Mouse (Mus musculus) embryonic facial prominence, embryonic 11.5 days (tissue): ENCODE data around the gene Gna12. TPM values are rescaled to one million over a fixed set of nuclear protein-coding genes. Genes with fewer than 3 reads are reported as not detected.

ENCODE experiments used
- ATAC-seq: fragments of 200-750 bp; cut with Nextera tagmentation; replicated peaks from 2 replicates; pipeline ENCODE4 v1.8.0; 2017; ENCODE audit warnings: low read depth; ENCODE audit not compliant: insufficient number of reproducible peaks, low FRiP score, low TSS enrichment
- DNase-seq: peaks from one replicate; pipeline ENCODE4 v3.0.0-alpha.2; 2015; ENCODE audit warnings: low spot score
- H3K27ac ChIP-seq: fragments of 300-500 bp; sonication (generic); replicated peaks from 2 replicates; pipeline ENCODE4 v1.5.1; 2014; ENCODE audit warnings: mild to moderate bottlenecking, low read depth, low read length, control low read depth
- H3K27me3 ChIP-seq: fragments of 300-500 bp; sonication (generic); 2 replicates; pipeline ENCODE4 v1.6.1; 2014; ENCODE audit warnings: mild to moderate bottlenecking, low read length, moderate library complexity, mixed read lengths; ENCODE audit not compliant: control insufficient read depth, insufficient read depth
- H3K36me3 ChIP-seq: fragments of 300-500 bp; sonication (generic); replicated peaks from 2 replicates; pipeline ENCODE4 v1.6.1; 2014; ENCODE audit warnings: low read depth, mild to moderate bottlenecking, low read length, moderate library complexity, mixed read lengths; ENCODE audit not compliant: control insufficient read depth, insufficient read depth
- H3K4me1 ChIP-seq: fragments of 300-500 bp; sonication (generic); 2 replicates; pipeline ENCODE4 v1.6.1; 2014; ENCODE audit warnings: low read length, mixed read lengths; ENCODE audit not compliant: control insufficient read depth, insufficient read depth
- H3K4me2 ChIP-seq: fragments of 300-500 bp; sonication (generic); 2 replicates; pipeline ENCODE4 v1.6.1; 2014; ENCODE audit warnings: low read depth, mild to moderate bottlenecking, control low read depth, low read length, moderate library complexity
- H3K4me3 ChIP-seq: fragments of 300-500 bp; sonication (generic); 2 replicates; pipeline ENCODE4 v1.5.1; 2014; ENCODE audit warnings: low read depth, low read length, control low read depth
- H3K9ac ChIP-seq: fragments of 300-500 bp; sonication (generic); replicated peaks from 2 replicates; pipeline ENCODE4 v1.6.1; 2014; ENCODE audit warnings: mild to moderate bottlenecking, control low read depth, low read length
- H3K9me3 ChIP-seq: fragments of 300-500 bp; sonication (generic); replicated peaks from 2 replicates; pipeline ENCODE4 v1.6.1; 2016; ENCODE audit warnings: mild to moderate bottlenecking, low read length, inconsistent platforms, mixed read lengths; ENCODE audit not compliant: control insufficient read depth
- WGBS: fragments of 180-500 bp; shearing (Covaris S2); extraction: QIAGEN DNeasy Blood & Tissue Kit; methylation state at CpG from one replicate; pipeline ENCODE4 v1.1.7; 2014; 5-methylcytosine and 5-hydroxymethylcytosine counted together
- polyA plus RNA-seq: library from polyadenylated mRNA; unstranded; fragments of >200 nt; fragmentation: Nextera tagmentation; extraction: Ambion mirVana; gene quantifications from 2 replicates; pipeline ENCODE4 v1.2.1, GENCODE M21; 2014

The Gna12 gene
- polyA plus RNA-seq, 1 experiment from 2014 or later: 46.8 TPM

DNA sequence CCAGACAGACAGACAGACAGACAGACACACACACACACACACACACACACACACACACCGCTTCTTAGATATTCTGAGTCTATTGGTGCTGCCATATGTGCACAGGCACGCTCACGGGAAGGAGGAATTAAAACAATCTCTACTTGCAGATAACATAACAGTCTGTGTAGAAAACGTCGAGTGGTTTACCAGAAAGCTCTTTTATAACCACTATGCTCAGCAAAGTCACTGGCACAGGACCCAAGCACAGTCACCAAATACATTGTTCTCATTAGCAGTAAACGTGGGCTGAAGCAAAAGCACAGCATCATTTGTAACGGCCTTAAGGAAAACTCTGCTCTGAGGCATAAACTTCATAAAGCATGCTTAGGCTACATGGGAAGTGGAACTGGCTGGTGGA lies 6.1 kb downstream of the Gna12 start:
- WGBS: 85% methylated on average over 7 of the region's 7 CpGs
- Histone ChIP-seq H3K9ac (no peak overlapping the region), H3K4me2 (no peak overlapping the region), H3K36me3 (no peaks in the 10 kb centered on the region), H3K4me3 (no peak overlapping the region), H3K4me1 (peaks cover 2% of the 10 kb centered on the region; the same call in 1 of the 2 replicates), H3K27ac (no peak overlapping the region), H3K9me3 (no peaks in the 10 kb centered on the region), H3K27me3 (no peaks in the 10 kb centered on the region)
- ATAC-seq (no peak), DNase-seq (no peak)

DNA sequence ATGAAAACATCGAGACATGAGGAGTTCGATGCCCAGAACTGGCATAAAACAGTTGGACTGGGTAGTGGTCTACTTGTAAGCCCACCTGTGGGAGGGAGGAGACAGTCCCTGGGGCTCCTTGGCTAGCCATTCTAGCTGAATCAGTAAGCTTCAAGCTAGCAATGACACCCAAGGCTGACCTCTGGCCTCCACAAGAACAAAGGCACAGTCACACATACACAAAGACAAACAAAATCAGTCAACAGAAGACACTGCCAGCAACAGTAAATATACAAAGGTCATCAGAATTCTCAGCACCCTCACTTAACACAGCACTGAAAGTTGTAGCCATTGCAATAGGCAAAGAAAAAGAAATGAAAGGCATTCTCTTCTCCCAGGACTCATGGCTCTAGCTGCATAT lies 6.8 kb downstream of the Gna12 start:
- no peak for ATAC-seq
- Histone ChIP-seq H3K4me3 (no peak overlapping the region), H3K4me2 (no peak overlapping the region), H3K27ac (no peak overlapping the region), H3K27me3 (no peaks in the 10 kb centered on the region), H3K9ac (no peak overlapping the region), H3K9me3 (no peaks in the 10 kb centered on the region), H3K36me3 (no peaks in the 10 kb centered on the region), H3K4me1 (peaks cover 2% of the 10 kb centered on the region; the same call in 1 of the 2 replicates)
- no peak for DNase-seq
- WGBS: 93% methylated on average over 2 of the region's 2 CpGs

DNA sequence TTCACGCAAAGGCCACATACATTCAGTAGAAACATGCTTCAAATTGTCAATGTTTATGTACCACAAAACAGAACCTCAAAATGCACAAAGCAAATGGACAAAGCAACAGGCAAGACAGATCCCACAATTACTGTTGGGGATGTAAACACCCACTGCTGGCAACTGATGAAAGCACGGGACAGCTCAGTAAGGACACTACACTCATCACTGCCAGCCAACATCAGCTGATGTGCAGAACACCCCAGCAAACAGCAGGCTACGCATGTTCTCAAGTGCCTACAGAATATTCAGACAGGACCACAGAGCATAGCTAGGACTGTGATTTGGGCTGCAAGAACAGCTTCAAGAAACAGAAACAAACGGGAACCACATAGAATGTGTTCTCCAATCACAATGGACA lies 8.3 kb downstream of the Gna12 start:
- Histone ChIP-seq H3K27me3 (no peaks in the 10 kb centered on the region), H3K36me3 (no peaks in the 10 kb centered on the region), H3K4me3 (no peak overlapping the region), H3K4me2 (no peak overlapping the region), H3K27ac (no peak overlapping the region), H3K9ac (no peak overlapping the region), H3K4me1 (peaks cover 2% of the 10 kb centered on the region; the same call in 1 of the 2 replicates), H3K9me3 (no peaks in the 10 kb centered on the region)
- ATAC-seq: no peak
- no peak for DNase-seq
- WGBS: 89% methylated on average over 4 of the region's 4 CpGs

DNA sequence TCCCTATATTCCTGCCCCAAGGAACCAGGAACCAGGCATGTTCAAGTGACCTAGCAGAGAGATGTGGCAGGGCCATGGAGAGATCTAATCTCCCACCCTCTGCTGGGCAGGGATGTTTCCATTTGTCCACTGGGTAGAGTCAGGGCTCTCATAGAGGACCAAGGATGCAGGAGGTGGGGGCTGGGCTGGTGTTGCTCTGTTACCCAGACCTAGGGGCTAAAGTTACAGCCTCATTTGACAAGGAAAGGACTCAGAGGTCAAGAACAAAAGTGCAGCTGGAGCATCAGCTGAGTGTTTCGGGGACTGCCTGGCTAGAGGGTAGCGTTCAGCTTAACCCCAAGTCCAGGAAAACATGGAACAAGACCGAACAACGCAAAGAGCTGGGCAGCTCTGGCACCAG lies 9.7 kb downstream of the Gna12 start:
- Histone ChIP-seq H3K36me3 (no peaks in the 10 kb centered on the region), H3K9ac (no peak overlapping the region), H3K4me3 (no peak overlapping the region), H3K9me3 (no peaks in the 10 kb centered on the region), H3K27ac (no peak overlapping the region), H3K27me3 (no peaks in the 10 kb centered on the region), H3K4me1 (peaks cover 2% of the 10 kb centered on the region; the same call in 1 of the 2 replicates), H3K4me2 (no peak overlapping the region)
- WGBS: 68% methylated on average over 4 of the region's 4 CpGs
- ATAC-seq (no peak), DNase-seq (no peak)

DNA sequence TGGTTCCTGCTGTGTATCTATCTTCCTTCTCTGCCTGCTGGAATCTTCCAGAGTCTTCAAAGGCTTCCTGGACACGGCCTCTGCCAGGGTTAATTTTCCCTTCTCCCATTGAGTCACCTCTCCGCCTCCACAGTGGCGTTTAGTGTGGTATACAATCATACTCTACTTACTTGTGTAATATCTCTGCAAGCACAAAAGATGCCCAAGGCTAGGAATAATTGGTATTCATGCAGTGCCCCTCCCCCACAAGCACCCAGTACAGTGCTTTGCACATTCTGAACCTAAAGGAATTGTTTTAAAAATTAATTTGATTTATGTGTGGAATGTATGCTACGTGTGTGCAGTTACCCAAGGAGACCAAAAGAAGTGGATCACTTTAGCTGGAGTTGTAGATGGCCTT lies 10.6 kb downstream of the Gna12 start:
- Histone ChIP-seq H3K4me3 (no peak overlapping the region), H3K4me2 (no peak overlapping the region), H3K36me3 (no peaks in the 10 kb centered on the region), H3K9me3 (no peaks in the 10 kb centered on the region), H3K4me1 (peaks cover 2% of the 10 kb centered on the region; the same call in 1 of the 2 replicates), H3K9ac (no peak overlapping the region), H3K27ac (no peak overlapping the region), H3K27me3 (no peaks in the 10 kb centered on the region)
- ATAC-seq: no peak
- 71% methylated on average over 4 of the region's 4 CpGs for WGBS
- no peak for DNase-seq

DNA sequence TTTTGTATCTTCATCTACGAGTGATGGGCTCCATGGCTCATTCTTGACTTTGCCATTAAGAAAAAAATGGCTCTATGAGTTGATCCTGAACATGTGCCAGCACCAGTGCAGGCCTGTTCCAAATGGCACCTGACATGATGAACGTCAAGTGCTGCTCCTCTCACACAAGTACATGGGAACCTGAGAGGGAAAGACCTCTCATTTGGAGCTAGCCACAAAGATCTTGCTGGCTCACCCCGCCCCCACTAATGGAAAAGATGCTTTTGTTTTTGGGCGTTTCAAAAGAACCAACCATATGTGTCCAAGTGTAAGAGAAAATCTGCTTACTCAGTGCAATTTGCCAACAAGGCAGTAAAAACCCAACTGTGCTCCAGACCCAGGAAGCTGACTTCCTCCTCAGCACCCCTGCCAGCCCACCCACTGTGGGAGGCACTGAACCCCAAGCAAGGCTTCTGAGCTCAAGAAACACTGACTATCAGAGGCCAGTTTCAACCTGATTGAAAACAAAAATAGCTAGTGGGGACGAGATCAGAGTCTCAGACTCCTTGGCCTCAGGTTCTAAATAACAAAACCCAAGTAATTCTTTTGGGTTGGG lies 11.7 kb downstream of the Gna12 start:
- Histone ChIP-seq H3K4me2 (no peak overlapping the region), H3K9ac (no peak overlapping the region), H3K27ac (no peak overlapping the region), H3K9me3 (no peaks in the 10 kb centered on the region), H3K4me3 (no peak overlapping the region), H3K36me3 (no peaks in the 10 kb centered on the region), H3K27me3 (no peaks in the 10 kb centered on the region), H3K4me1 (peaks cover 2% of the 10 kb centered on the region; the same call in 1 of the 2 replicates)
- 81% methylated on average over 5 of the region's 5 CpGs for WGBS
- ATAC-seq: no peak
- no peak for DNase-seq

DNA sequence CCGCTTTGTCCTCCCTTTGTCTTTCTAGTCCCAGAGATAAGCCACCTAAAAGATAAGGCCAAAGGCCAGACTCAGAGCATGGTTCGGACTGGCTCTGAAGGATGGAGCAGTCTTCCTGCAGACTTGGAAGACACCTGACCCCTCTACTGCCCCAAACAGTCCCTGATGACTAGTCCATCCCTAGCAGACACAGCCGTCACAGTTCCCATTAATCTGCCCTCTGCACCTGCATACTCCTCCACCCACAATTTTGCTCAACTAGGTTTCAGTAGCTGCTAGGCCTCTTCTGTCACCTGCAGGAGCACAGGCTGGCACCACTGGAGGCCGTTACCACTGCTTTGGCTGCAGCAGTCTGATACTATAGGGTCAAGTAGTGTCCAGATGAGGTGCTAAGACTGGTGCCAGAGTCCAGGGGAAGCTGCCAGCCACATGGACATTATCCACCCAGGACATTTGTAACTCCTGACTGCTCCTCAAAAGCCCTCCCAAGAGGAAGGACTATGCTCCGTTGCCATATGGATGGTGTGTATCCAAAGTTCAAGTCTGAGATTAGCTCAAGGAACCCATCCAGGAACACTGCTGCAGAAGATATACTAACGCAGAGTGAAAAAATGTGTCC lies 13.2 kb downstream of the Gna12 start:
- no peak overlapping the region for H3K9ac ChIP-seq
- 86% methylated on average over 6 of the region's 6 CpGs for WGBS
- ATAC-seq: no peak
- H3K27me3 ChIP-seq: no peaks in the 10 kb centered on the region
- H3K4me3 ChIP-seq: no peak overlapping the region
- no peak for DNase-seq
- H3K36me3 ChIP-seq: no peaks in the 10 kb centered on the region
- H3K4me2 ChIP-seq: no peak overlapping the region
- H3K27ac ChIP-seq: no peak overlapping the region
- H3K4me1 ChIP-seq: peaks cover 2% of the 10 kb centered on the region; the same call in 1 of the 2 replicates
- H3K9me3 ChIP-seq: no peaks in the 10 kb centered on the region

DNA sequence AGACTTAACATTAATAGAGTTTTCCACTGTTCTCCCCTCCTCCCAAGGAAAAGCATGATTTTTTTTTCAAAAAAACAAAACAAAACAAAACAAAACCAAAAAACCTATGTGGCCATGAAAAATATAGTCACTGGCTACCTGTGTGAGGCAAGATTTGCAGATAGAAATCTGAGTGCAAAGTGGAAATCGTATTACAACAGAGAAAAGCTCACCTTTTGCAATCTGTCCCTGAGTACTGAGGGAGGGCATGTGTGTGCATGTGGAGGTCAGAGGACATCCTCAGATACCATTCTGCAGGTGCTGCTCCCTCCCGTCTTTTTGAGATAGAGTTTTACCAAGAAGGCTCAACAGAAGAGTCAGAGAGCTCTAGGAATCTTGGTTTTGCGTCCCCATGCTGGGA lies 14.2 kb downstream of the Gna12 start:
- H3K4me1 ChIP-seq: peaks cover 2% of the 10 kb centered on the region; the same call in 1 of the 2 replicates
- ATAC-seq: no peak
- H3K4me3 ChIP-seq: no peak overlapping the region
- H3K9me3 ChIP-seq: no peaks in the 10 kb centered on the region
- no peak overlapping the region for H3K9ac ChIP-seq
- H3K36me3 ChIP-seq: no peaks in the 10 kb centered on the region
- 82% methylated on average over 3 of the region's 3 CpGs for WGBS
- no peak overlapping the region for H3K27ac ChIP-seq
- H3K4me2 ChIP-seq: no peak overlapping the region
- no peak for DNase-seq
- H3K27me3 ChIP-seq: no peaks in the 10 kb centered on the region
